Mouse (Mus musculus) brain, embryonic 14.5 days (tissue): ENCODE measurements at regions not wholly inside any gene's neighbourhood (a gene's known extent, or its start where the extent isn't known, plus 50 kb on each side); places are given as distances from the start of the nearest gene placed in this dataset.
"Not testable (repeated sequence)": the region's sequence is repeated elsewhere in the genome, so short reads cannot be mapped to it uniquely, and the experiment has no call there.

Experiments used
- DNase-seq: peaks from one replicate; pipeline ENCODE4 v3.0.0-alpha.2; 2011; ENCODE audit warnings: low read depth
- CTCF ChIP-seq: fragments of 200-500 bp; IDR thresholded peaks from 2 replicates; pipeline ENCODE4 v1.5.1; 2012; ENCODE audit warnings: inconsistent platforms, mild to moderate bottlenecking, moderate library complexity, borderline replicate concordance; ENCODE audit not compliant: insufficient read depth, insufficient read length; ENCODE audit errors: extremely low read depth
- POLR2A ChIP-seq: fragments of 200-500 bp; IDR thresholded peaks from 2 replicates; pipeline ENCODE4 v1.6.1; 2012; ENCODE audit warnings: mild to moderate bottlenecking, inconsistent platforms, borderline replicate concordance; ENCODE audit not compliant: poor library complexity, insufficient read depth, insufficient read length, severe bottlenecking; ENCODE audit errors: extremely low read depth

DNA sequence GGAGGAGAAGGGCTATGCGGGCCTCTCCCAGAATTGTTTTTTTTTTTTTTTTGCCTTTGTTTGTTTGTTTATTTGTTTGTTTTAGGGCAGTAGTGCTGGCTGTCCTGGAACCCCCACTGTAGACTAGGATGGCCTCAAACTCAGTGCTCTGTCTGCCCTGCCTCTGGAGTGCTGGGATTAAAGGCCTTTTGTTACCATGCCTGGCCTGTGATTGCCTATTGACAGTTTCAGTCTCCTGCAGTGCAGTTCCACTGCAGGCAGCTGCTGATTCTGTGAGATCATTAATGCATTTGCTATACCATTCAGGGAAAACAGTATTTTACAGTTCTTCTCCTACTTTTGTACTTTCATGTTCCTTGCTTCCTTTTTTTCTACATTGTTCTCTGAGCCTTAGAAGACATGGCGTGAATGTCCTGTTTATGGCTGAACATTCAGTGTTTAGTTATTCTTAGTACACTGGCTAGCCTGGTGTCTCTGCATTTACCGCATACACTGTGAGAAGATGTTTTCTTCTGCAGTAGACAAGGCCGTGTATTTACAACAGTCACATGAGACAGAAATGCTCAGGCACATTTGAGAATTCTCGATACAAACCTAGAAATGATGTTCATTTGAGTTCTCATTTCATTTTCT is 434.0 kb downstream of the Serpinb8 start:
- TF ChIP-seq CTCF: no peak
- TF ChIP-seq POLR2A: no peak
- DNase-seq: peak; percentile 64

DNA sequence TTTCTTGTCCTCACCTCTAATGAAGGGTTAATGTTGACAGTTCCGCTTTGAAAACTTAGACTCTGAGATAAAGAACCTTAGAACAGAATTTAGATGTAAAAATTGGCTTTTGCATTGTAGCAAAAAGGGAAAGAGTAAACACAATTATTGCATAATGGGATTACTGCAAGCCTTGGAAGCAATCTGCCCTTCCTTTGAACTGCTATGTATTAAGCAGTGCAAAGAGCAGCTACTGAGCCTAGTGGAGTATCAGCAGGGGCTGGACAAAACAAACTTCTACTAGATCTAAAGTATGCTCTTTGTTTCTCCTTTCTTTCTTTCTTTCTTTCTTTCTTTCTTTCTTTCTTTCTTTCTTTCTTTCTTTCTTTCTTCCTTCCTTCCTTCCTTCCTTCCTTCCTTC is 434.9 kb downstream of the Serpinb8 start:
- DNase-seq: peak; percentile 17
- TF ChIP-seq CTCF (no peak), POLR2A (no peak)

DNA sequence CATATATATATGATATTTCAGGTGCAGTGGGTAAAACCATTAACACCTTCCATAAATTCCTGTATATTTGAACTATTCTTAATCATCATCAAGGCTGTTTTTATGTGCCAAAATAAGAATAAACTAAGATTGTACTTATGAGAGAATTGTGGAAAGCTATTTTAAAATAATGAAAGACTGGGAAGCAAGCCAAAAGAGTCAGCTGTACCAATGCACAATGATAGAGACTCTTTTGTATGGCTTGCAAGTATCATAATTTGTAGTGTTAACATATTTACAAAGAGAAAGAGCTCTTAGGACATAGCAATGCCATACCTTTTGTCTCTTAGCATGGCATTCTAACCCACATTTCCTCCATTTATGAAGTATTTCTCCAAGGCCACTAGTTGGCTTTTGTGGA is 436.7 kb downstream of the Serpinb8 start:
- peak; percentile 12 for DNase-seq
- TF ChIP-seq CTCF (no peak), POLR2A (no peak)

DNA sequence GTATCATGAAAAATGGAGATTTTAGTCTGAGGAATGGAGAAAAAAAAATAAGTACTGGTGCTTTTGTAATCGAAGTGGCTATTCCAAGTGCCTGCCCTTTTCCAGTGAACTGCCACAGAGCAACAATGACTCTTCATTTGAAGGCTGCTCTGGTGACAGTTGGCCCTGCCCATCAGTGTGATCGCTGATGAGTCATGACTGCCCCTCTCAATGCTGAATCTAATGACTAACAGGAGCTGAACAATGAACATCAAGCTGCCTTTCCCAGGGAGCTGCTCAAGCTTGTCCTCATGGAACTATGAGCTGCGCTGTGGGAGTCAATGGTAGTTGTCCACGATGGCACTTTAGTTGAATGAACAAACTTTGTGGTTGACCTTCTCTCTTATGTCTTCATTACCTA is 456.4 kb downstream of the Serpinb8 start:
- no peak for DNase-seq
- TF ChIP-seq CTCF (no peak), POLR2A (no peak)

GRCm38 (mm10) chr1:108046857-108047714 is 457.3 kb downstream of the Serpinb8 start:
- TF ChIP-seq CTCF (no peak), POLR2A (no peak)
- DNase-seq: peak; percentile 45

DNA sequence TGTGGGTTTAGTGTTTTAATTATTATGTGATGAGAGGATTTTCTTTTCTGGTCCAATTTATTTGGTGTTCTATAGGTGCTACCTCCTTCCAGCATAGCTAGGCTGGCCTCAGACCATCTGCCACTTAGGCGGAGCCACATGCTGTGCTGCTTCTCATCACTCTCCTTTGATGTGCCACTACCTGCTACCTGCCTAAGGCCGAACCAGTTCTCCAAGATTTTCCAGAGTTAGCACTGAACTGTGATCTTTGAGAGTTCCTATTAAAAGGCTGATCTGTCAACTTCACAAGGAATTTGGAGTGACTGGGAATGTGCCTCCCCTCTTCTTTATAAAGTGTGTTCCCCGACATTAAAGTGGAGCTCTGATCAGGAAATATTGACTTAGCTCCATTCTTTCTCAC is 504.8 kb downstream of the Serpinb8 start:
- TF ChIP-seq POLR2A (no peak), CTCF (no peak)
- no peak for DNase-seq

DNA sequence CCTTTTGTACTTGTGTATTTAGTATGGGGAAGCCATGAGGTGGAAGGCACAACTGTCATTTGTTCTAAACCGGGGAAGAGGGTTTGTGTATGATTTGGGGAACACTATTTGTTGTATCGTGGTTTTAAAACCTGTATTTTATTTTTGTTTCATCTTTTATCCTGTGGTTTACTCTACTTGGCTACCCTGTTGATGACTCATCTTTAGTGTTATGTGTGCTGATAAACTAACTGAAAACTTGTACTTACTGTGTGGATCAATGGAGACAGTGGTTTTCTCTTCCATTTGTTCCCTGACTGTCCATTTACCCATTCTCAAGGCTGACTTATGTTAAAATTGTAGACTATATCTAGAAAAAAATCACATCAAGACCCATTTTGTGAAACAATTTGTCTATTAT is 512.8 kb downstream of the Serpinb8 start:
- no peak for TF ChIP-seq CTCF
- no peak for TF ChIP-seq POLR2A

DNA sequence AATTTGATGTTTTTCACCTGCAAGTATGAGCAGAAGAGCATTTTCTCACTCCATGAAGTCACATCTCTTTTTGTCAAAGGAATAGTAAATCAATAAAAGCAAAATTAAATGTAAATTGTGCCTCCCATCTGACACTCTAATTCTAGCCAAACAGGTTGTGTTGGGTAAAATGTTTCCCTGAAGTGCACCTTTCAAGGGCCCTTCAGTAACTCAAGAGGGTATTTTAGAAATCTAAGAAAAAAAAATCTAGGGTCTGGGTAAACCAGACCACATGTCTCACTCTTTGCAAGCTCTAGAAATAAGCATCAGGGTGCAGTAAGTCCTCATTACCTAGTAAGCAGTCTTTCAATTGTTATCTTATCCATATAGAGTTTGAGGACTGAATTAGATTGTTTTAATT is 521.2 kb downstream of the Serpinb8 start:
- DNase-seq: no peak
- TF ChIP-seq POLR2A (no peak), CTCF (no peak)

More for the DNA sequence above, 512.8 kb downstream of the Serpinb8 start:
- DNase-seq: no peak

- TF ChIP-seq POLR2A (no peak), CTCF (no peak)
- no peak for DNase-seq
These were observed 537.6 kb downstream of the Serpinb8 start for GRCm38 (mm10) chr1:108127393-108127792.

DNA sequence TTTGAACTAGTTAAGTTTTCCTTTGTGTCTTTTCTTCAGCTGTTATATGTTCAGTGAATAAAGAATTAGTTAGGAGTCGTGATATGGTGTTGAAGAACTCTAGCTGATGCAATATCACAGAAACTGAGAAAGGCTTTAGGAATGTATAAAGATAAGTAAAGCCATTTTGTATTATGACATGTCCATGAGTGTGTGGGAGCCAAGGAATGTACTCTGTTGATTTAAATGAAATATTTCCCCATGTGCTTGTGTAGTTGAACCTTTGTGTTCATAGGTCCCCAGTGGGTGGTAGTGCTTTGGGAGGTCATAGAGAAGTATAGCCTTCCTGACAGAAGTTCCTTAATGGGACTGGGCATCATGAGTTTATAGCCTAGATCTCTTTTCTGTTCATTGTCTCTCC is 542.2 kb downstream of the Serpinb8 start:
- DNase-seq: no peak
- no peak for TF ChIP-seq POLR2A
- TF ChIP-seq CTCF: no peak

- not testable (repeated sequence) for DNase-seq
These were observed 545.5 kb downstream of the Serpinb8 start for GRCm38 (mm10) chr1:108135346-108135745.

DNA sequence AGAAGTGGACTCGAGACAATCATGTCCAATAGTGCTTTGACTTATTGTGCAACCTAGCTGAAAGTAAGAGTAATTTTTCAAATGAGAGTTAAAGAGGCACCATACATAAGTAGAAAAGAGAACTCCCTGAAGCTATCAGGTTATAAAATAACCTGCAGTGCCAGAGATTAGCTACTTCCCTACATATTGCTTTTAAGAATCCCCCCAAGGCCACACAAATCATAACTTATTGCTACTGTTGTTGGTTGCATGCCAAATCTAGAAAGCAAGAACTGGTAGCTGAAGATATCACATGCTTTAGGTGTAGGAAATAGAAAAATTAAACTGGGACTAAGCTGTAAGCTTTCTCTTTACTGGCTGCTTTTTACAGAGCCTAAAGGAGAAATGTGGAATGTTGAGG is 554.3 kb downstream of the Serpinb8 start:
- no peak for DNase-seq
- TF ChIP-seq CTCF: no peak
- no peak for TF ChIP-seq POLR2A
